Mouse (Mus musculus): ENCODE measurements at regions not wholly inside any gene's neighbourhood (a gene's known extent, or its start where the extent isn't known, plus 50 kb on each side); places are given as distances from the start of the nearest gene placed in this dataset.
A peak's percentile ranks its signal among the peaks of the same experiment; 100 is the strongest.

DNA sequence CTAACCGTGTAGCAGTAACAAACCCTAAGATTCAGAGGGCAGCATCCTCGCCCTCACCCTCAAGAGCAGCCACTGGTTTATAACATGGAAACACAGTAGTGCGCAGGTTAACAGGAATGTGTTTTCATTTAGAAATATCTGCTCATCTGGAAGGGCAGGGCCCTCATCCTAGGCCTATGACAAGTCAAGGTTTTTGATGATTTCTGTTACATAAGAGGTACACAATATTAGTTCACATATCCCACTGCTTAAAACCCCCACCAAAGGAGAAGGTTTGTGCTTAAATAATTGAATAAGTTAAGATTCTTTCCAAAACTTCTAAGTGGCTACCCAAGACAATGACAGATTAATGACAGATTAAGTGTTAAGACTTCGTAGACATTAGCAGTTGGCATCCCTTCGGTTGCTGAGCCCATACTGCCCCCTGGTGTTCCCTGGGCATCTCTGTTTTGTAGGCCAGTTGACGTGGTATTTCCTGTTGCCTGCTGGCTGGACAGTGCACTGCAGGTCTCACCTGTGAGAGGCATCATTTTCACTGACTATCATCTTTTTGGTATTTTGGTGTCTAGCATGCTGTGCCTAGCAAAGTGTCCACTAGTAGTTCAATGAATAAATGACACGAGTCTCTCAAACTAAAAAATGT, 581.2 kb downstream of the Gm19410 start:
- TF ChIP-seq CTCF (IDR thresholded peaks at IDR 0.05; ENCODE audit: low read depth) (peak; percentile 96), EP300 (IDR thresholded peaks at IDR 0.05; ENCODE audit: low read depth) (no peak)
